Mouse (Mus musculus) liver, embryonic 14.5 days (tissue): ENCODE measurements around the gene Ncor1.

ENCODE experiments used
- CTCF ChIP-seq: IDR thresholded peaks from 2 replicates; pipeline ENCODE4 v1.5.1; 2016; ENCODE audit warnings: antibody characterized with exemption, low read depth, control low read depth
- EP300 ChIP-seq: IDR thresholded peaks from 2 replicates; pipeline ENCODE4 v1.6.1; 2016; ENCODE audit warnings: antibody characterized with exemption, low read depth

GRCm38 (mm10) chr11:62388331-62388679, 70.0 kb downstream of the Ncor1 start:
- TF ChIP-seq CTCF: no peak
- TF ChIP-seq EP300: no peak
